Mouse (Mus musculus) neutrophil, adult 5-6 weeks (primary cell): ENCODE measurements around the gene Mprip. TPM values are rescaled to one million over a fixed set of nuclear protein-coding genes. Genes with fewer than 3 reads are reported as not detected.
"Not testable (repeated sequence)": the region's sequence is repeated elsewhere in the genome, so short reads cannot be mapped to it uniquely, and the experiment has no call there.

Experiments
- ATAC-seq: fragments of 151-379, 151-347 bp; 2 replicates; pipeline ENCODE4 v1.8.0; 2017; ENCODE audit warnings: mild to moderate bottlenecking, moderate TSS enrichment; ENCODE audit not compliant: insufficient number of reproducible peaks, poor library complexity, low FRiP score, severe bottlenecking; ENCODE audit errors: extremely low read depth
- total RNA-seq: library from RNA; stranded (forward); fragments of 200-1000 nt; gene quantifications from 2 replicates; pipeline ENCODE4 v1.2.3, GENCODE M21; 2017

Mprip gene
- total RNA-seq = 71.6 and 72.9 TPM in 2 replicates

GRCm38 (mm10) chr11:59661005-59661404 lies at the start of gene Mprip:
Gene Mprip, plus strand, starts transcription at chr11:59661305.
- ATAC-seq = no peak

DNA sequence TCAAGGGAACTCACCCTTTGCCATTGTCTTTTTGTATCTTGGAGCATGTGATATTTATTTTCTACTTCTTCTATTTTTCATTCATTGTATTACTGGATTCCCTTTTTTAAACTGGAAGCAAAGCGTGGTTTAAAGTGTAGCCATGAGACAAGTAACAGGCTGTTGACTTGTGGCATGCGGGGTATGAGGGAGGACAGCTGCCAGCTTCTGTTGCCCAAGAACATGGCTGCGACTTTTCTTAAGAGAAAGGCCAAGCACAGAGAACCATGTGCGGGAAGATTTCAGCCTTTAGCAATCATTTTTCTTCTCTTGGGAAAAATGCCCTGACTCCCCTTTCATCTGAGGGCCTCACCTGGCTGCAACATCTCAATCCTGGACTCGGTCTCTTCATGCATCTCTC lies 49.5 kb upstream of the Mprip start:
- no peak for ATAC-seq

- ATAC-seq = no peak
Observed at GRCm38 (mm10) chr11:59614120-59614519, 47.0 kb upstream of the Mprip start.

DNA sequence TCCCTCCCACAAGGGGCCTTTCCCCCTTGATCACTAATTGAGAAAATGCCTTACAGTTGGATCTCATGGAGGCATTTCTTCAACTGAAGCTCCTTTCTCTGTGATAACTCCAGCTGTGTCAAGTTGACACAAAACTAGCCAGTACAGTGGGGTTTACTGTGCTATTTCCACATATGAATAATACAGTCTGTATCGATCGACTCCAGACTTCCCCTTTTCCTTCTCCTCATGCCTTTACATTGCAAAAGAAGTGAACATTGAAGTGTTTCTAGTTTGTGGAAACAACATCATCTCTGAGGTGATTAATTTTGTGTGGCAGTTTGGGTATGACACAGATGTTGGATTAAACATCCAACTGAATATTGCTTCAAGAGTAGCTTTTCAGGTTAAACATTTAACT lies 44.1 kb upstream of the Mprip start:
- not testable (repeated sequence) for ATAC-seq

DNA sequence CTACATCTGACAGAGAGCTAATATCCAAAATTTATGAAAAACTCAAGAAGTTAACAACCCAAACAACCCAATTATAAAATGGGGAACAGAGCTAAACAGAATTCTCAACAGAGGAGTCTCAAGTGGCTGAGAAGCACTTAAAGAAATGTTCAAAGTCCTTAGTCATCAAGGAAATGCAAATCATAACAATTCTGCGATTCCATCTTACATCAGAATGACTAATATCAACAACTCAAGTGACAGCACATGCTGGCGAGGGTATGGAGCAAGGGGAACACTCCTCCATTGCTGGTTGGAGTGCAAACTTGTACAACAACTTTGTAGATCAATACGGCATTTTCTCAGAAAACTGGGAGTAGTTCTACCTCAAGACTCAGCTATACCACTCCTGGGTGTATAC lies 38.9 kb upstream of the Mprip start:
- ATAC-seq = no peak

- peak; percentile 90; the same call in 1 of the 2 replicates for ATAC-seq
Observed at GRCm38 (mm10) chr11:59624017-59624630, 37.0 kb upstream of the Mprip start.

GRCm38 (mm10) chr11:59626192-59626591 lies 34.9 kb upstream of the Mprip start:
- no peak for ATAC-seq

GRCm38 (mm10) chr11:59628177-59628576 lies 32.9 kb upstream of the Mprip start:
- ATAC-seq = no peak

GRCm38 (mm10) chr11:59629871-59630270 lies 31.2 kb upstream of the Mprip start:
- ATAC-seq = no peak

DNA sequence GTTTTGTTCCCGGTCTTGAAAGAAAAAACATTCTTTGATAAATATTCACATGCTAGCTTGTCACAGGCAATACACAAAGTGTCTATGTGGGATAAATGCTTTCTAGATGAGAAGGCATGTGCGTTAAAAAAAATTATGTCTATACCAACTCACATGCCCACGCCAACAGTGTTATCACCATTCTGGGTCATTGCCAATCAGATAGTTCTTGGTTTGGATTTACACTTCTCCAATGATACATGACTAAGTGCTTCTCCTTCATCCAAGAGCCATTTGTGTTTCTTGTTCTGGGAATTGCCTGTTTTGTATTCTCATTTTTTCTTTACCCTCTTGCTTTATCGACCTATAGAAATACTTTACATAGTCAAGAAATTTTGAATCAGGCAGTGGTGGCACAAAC lies 29.1 kb upstream of the Mprip start:
- no peak for ATAC-seq

DNA sequence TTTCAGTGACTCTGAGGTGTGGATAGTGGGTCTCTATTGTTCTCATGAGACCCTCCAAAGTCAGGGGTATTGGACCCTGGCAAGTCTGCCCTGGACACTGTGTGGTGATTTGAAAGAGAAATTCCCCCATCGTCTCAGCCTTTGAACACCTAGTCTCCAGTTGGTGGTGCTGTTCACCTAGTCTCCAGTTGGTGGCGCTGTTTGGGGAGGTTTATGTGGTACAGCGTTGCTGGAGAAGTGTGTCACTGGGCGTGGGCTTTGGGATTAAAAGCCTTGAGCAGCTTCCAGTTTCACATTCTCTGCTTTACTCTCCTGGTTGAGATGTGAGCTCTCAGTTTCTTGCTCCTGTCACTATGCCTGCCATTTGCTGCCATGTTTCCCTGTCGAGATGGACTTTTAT lies 28.1 kb upstream of the Mprip start:
- ATAC-seq = peak; percentile 82

DNA sequence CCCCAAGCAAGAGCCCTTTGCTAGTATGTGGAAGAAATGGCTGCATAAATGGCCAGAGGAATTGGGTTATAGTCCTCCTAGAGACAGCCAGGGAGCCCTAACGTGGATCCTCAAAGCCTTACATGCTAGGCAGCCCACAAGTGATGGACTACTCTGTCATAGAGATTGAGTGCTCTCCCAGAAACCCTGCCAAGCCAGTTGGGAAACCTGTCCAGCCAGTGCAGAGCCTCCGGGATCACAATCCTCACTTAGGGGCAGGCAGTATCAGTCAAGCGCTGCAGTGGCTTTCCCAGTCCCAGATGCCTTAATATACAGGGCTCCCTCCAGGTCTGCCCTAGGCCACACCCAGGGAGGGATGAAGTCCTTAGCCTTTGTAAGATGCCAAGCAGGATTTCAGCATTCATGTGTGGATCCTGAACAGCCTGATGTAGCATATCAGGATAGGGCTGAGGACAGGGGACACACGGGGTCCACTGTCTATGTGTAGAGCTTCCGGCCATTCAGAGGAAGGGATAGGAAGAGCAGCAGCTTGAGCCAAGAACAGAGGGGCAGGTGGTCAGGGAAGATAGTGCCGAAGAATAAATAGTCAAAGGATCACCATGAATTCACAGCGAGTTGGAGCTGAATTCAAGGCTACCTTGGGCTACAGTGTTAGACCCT lies 27.0 kb upstream of the Mprip start:
- no peak for ATAC-seq

- no peak for ATAC-seq
Observed at GRCm38 (mm10) chr11:59635251-59635795, 25.8 kb upstream of the Mprip start.

GRCm38 (mm10) chr11:59635821-59636694 lies 25.0 kb upstream of the Mprip start:
- ATAC-seq = no peak

- peak; percentile 73 for ATAC-seq
Observed at GRCm38 (mm10) chr11:59636695-59637414, 24.2 kb upstream of the Mprip start.

GRCm38 (mm10) chr11:59639957-59640643 lies 21.0 kb upstream of the Mprip start:
- no peak for ATAC-seq

DNA sequence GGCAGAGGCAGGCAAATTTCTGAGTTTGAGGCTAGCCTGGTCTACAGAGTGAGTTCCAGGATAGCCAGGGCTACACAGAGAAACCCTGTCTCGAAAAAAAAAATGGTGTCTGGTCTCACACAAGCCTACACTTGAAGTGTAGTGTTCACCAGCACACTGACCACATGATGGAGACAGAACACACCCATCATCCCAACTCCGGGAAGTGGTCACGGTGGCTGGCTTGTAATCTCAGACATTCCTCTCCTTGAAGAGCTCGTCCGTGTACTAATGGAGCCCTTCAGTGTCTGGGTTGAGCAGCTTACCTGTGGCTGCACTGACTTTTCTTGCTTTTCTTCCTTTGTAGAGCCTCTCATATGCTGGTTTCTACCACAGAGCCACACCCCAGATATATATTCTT lies 19.9 kb upstream of the Mprip start:
- no peak for ATAC-seq

- no peak for ATAC-seq
Observed at GRCm38 (mm10) chr11:59642420-59642819, 18.7 kb upstream of the Mprip start.
